Mouse (Mus musculus) adipocyte (in vitro differentiated cells): ENCODE data around the gene Szrd1.

Experiments
- DNase-seq: peaks from one replicate; pipeline ENCODE4 v3.0.0-alpha.2; 2016; ENCODE audit warnings: low spot score

The Szrd1 gene

DNA sequence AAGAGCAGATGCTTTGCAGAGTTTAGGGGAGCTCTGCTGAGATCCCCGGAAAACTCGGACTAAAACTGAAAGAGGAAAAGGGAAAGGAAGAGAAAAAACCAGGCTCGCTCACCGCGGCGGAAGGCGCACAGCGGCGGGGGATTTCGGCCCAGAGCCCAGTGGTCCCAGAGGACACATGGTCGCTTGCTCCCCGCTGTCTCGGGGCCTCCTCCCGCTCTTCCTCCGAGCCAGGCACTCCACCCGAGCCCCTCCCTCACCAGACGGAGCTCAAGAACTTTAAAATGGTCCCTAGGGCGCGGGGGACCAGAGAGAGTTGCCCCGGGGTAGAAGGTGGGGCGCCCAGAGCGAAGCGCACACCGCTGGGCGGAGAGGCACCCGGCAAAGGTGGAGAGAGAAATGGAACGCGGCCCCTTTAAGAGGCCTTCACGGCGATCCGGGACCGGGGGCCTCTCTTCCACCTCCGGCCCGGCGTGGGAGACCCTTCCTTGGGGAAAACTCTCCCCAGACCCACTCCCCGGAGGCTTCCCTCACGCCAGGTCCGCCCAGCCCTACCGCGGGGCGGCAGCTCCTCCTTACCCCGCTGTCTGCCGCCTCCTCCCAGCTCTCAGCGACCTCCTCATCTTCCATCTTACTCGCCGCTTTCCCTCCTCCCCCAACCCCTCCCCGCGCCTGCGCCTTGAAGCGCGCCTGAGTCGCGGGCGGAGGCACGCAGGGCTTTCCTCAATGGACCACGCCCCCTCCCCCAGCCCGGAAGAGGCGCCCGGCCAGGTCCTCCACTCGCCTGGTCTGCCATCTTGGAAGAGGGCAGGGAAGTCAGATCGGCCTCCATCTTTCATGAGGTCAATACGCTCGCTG, at the start of gene Szrd1:
Gene Szrd1, minus strand, starts transcription at position 660 of the 855 bp plus-strand sequence.
- DNase-seq = peak; percentile 98

DNA sequence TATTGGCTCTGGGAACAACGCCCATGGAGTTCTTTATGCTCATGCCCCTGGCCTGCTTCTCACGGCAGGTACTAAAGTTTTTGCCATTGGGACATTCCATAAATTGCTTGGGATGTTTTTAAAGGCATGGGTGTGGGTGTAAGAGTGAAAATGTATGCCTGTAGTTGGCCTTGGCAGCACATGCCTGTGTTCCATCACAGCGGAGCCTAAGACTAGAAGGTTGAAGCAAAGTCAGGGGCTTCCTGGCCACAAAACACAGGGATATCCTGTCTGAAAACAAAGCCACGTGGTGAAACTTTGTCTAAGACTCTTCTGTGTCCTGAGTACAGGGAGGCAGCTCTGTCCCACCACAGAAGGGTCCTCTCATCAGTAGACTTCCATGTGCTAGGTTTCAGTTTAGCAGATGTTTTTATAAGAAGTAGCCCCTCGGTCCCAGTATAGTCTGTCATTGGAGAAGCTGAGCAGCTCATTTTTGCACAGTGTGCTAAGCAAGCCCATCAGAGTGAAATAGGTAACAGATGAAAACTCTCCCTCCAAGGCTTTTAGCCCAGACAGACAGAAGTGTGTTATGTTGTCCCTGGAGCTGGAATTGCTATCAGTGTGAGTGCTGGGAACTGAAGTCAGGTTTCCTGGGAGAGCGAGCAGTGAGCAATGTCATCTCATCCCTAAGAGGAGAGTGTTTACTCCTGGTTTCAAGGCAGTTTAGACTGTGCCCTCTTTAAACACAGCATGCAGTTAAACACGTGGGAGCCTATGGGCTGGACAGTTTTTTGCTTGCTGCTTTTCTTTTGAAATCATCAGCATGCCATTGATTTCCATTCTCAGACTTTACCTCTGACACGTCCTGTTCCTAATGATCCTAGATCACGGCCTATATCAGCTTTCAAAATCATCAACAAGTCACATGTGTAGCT, 47.6 kb upstream of the Szrd1 start:
- DNase-seq = no peak

DNA sequence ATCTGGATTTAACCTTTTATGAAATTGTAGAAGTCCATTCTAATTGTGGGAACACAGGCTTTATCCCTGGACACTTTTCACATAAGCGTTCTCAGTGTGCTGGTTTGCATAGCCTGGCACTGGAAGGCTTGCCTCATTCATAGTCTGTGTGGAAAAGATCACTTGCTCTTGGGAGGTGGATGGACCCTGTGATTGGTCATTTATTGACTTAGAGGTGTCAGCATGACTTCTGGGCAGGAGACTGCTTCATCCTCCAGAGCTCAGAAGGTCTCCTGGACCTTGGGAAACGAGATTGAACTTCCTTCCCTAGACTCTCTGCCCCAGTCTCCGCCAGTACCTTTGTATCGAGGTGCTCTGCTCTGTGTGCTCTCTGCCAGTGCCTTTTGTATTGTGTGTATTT, 44.9 kb upstream of the Szrd1 start:
- no peak for DNase-seq

DNA sequence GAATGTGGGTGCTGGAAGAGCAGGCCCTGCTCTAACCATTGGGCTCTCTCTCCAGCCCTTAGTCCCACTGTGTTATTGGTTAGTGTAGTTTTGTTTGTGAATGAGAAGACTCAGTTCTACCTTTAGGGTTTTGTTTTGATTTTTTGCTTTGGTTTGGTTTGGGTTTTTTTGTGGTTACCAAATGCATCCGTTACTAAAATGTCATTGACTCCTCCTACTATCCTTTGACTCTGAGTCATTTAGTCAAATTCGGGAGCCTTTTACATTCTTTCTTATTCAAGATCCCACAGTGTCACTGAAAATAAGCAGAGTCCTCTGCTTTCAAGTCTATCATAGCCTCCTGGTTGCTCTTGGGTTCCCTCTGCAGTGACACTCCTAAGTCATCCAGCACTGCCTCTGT, 44.4 kb upstream of the Szrd1 start:
- no peak for DNase-seq

DNA sequence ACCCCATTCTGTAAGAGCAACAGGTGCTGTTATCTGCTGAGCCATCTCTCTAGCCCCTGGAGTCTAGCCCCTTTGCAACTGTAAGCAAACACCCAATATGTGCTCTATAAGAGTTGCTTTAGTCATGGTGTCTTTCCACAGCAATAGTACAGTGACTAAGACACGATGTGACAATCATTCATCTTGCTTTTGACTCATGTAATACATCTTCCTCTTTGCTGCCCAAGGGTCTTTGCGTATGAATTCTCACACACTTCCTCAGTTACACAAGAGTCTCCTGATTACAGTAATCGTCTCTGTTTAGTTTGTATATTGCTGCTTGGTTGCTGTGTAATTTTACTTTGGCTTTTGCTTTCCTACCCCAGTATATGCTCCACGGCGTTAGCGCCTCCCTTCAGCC, 42.4 kb upstream of the Szrd1 start:
- no peak for DNase-seq

DNA sequence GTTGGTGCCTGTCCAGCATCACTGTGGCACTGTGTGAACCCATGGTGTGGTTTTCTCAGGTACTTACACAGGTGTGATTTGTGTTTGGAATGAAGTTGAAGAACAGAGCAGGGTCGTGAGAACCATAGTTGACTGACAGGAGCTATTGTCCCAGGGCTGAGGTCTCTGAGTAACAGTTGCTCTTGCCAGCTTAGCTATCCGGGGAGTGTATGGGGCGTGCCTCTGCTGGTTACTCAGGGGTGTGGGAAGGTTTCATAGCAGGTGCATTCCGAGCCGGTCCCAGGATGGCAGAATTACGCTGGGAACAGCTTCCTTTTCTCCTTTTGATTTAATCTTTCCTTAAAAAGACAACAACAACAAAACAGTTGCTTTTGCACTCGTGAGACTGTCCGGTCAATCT, 41.3 kb upstream of the Szrd1 start:
- DNase-seq = no peak

DNA sequence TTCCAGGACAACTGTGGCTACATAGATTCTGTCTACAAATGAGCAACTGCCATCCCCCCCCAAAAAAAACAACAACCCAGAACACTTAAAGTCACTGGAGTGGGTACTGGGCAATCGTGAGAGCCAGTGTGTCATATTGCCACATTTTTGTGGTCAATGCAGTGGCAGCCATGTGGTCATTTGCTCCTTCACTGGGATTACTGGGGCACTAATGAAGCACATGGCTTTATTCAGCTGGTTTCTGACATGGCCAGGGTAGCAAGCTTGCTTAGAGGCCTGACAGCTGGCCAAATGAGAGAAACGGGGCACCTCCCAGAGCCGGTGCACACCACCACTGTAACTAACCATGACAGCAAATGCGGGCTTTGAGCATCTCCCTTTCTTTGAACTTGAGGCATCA, 38.9 kb upstream of the Szrd1 start:
- no peak for DNase-seq

DNA sequence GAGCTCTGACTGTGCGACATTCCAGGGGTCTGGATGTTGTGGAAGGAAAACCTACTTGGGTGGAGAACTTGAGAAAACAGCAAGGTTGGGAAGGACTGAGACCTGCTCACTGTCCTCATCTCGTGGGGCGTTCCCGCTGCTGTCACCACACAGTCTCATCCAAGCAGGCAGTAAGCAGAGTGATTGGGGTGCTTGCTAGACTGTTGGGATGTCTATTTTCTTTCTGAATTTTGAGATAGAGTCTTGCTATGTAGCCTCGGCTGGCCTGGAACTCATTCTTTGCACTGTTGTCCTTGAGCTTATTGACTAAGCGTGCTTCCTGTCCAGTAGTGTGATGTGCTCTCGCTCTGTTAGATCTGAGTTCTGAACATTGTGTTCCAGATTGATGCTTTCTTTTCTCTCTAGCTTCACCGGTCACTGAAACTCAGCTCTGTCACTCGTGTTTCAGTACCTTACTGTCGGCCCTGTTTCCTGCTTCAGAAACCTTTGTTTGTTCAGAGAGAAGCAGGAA, 36.8 kb upstream of the Szrd1 start:
- DNase-seq = no peak

DNA sequence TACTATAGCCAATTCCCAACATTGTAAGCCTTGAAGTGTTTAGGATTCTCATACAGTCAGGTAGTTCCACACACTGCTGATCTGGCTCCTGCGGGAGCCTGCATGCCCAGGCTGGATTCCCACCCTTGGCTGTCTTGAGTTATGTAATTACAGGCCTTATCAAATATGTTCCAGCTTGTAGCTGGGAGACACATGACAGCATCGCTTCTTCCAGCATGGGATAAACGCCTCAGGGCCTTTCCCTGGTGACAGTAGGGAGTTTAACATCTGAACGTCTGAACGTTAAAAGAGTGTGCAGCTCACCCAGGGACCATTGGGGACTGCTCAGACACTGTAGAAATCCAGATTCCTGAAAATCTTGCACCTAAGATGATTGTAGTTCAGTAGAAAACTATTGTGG, 36.2 kb upstream of the Szrd1 start:
- DNase-seq = no peak

DNA sequence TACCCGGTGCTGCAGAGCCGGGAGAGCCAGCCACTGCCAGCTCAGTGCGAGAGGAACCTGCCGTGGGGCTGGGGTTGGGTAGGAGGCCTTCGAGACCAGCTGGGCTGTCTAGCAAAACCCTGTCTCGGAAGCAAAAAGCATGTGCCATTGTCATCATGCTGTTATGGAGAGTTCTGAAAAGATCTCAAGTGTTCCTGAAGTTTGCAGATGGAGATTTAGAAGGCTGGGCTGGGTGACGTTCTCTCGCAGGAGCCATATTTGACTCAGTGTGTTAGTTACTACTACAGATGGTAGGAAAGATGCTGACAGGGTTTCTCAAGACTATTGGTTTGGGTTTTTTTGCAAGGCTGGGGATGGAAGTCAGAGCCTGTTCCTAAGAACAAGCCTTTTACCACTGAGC, 32.5 kb upstream of the Szrd1 start:
- DNase-seq = no peak

DNA sequence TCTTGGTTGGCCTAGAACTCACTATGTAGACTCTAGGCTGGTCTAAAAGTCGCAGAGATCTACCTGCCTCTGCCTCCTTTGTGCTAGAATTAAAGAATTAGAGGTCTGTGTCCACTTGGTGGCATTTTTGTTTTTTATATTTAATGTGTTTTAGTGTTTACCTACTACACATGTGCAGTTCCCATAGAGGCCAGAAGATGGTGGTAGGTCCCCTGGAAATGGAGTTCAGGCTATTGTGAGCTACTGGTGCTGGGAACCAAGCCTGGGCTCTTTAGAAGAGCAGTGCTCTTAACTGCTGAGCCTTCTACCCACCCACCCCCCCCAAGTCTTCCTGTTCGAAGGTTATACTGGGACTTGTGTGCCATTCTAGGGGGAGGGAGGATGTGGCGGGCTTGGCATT, 27.6 kb upstream of the Szrd1 start:
- no peak for DNase-seq

DNA sequence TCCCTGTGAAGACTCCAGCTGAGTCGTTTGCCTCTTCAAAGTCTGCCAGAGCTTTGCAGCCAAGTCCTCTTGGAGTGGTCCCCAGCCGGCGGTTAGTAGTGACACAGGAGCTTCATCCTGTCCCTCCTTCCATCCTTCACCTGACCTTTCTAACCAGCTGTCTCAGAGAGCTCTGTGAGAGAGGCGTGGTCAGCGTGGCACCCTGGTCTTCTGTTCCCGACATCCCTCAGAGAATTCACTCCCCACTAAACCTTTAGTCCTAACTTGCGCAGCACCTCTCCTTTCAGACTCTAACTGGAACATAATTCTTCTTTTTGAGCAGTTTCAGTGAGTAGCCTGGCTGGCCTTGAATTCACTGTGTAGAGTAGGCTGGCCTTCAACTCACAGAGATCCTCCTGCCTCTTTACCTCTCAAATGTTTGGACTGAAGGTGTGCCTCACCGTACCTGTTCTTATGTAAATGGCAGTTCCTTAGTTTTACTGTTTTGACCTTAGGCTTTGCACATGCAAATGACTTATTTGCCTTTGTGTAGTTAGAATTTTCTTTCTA, 26.2 kb upstream of the Szrd1 start:
- no peak for DNase-seq

DNA sequence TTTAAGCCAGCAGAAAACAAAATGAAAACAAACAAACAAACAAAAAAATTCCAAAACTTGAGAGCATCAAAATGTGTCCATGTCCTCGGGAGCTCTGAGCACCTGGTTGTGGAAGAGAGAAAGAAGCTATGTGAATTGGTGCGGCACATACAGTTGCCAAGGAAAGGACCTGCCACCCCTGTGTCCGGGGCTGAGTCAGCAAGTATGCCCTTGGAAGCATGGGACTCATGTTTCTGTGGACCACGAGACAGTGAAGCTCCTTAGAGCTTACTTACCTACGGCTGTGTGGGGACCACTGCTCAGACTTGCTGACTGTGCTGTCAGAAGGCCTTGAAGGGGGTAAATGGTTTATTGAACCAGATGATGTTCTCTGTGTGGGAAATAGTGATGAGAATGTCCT, 24.2 kb upstream of the Szrd1 start:
- no peak for DNase-seq

DNA sequence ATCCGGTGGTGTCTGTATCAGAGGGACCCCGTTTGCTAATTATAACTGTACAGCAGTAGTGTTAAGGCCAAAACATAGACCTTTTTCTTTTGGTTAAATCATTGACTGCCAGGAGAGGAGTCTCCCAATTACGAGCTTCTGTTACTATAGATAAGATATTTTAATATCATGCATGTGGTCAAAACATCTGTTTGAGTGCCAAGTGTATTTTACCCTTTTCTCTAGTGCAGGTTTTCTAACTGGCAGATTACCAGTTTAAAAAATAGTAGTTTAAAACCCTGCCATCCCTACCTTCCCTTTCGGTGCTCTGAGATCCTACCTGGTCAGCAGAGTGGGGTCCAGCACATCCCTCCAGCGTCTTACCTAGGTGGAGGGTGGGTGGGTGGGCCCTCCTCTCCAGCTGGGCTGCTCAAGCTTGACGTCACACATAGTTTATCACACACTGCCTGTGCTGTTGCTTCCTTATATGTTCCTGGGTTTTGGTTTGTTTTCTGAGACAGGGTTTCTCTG, 22.2 kb upstream of the Szrd1 start:
- no peak for DNase-seq

DNA sequence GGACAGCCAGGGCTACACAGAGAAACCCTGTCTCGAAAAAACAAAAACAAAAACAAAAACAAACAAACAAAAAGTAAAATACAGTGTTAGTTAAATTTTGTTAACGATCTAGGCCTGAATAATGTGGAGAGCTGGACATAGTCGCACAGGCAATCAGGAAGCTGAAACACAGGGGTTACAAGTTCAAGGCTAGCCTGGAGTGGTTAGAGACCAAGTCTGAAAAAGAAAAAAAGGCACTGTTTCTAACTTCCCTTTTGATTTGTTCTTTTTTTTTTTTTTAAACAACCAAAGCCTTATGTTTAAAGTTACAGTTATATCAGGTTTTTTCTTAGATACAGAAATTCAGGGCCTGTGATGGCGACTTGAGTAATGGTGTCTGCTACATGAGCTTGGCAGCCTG, 20.6 kb upstream of the Szrd1 start:
- DNase-seq = no peak

DNA sequence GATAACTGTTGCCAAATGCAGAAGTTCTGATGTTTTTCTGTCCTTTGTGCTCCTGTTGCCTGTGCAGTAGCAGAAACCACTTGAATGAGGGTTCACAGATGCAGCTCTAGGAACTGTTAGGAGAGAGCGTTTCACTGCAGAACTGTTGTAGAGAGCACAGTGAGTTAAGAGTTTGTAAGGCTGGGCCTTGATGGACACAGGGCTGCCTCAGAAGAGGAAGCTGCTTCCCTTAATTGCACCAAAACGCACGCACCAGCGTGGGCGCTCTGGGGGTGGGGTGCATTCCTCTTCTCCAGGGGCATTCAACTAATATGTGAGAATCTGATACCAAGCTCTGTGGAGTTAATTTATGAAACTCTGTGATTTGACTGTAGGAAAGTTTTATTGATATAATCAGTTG, 20.1 kb upstream of the Szrd1 start:
- no peak for DNase-seq

DNA sequence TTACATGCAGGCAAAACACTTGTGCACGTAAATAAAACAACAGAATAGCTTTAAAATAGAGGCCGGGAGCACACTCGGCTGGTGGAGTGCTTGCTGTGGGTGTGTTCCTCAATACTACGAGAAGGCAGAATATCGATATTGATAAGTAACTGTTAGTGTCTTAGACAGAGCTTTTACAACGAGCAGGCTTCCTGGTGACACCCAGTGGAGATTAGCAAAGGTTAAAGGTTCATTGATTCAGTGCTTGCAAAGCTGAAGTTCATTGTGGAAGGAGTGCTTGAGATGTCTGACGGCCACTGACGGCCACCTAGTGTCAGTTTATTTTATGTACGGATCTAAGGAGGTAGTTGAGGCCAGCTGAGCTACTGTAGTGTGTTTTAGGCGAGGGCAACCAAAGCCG, 19.5 kb upstream of the Szrd1 start:
- DNase-seq = no peak

DNA sequence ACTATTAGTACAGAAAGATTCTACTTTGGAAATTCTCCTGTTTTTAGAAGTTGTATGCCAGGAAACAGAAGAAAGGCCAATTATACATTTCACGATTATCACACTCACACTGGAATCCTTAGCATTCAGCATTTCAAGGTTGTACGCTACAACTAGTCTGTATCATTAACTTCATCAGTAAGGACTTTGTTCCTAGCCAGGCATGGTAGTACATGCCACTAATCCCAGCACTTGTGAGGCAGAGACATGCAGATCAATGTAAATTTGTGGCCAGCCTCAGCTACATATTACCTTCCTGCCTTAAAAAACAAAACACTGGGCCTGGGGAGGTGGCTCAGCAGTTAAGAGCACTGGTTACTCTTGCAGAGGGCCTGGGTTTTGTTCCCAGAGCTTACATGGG, 19.0 kb upstream of the Szrd1 start:
- no peak for DNase-seq

DNA sequence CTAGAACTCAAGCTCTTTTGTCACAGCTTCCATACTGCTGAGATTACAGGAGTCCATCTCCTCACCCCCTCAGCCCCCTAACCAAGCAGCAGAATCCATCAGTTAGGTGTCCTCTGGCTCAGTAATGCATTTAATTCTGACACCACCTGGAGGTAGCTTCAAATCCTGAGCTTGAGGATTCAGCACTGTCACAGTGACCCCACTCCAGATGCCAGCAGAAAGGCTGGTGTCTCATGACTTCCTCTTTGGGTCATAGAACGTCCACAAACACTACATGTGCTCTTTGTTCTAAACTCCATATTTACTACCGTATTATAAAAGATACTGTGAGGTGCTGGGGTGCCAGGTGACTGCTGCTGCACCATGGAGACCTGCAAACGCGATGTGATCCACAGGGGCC, 17.9 kb upstream of the Szrd1 start:
- no peak for DNase-seq

DNA sequence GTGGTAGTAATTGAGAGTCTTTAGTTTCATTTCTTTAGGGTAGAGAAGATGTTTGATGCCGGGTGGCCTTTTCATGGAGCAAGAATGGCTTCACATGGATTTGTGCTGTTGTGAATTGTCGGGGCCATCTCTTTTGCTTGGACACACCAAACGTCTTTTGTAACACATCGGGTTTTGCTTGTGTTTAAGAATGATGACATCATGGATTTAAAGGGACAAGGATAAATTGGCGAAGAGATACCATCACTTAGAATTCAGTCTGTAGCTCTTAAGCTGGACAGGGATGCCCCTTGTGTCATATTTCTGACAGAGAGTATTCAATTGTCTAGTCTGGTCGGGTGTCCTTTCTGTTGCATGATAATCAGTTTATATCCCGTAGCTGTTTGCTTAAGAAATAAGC, 9.5 kb upstream of the Szrd1 start:
- peak; percentile 41 for DNase-seq

DNA sequence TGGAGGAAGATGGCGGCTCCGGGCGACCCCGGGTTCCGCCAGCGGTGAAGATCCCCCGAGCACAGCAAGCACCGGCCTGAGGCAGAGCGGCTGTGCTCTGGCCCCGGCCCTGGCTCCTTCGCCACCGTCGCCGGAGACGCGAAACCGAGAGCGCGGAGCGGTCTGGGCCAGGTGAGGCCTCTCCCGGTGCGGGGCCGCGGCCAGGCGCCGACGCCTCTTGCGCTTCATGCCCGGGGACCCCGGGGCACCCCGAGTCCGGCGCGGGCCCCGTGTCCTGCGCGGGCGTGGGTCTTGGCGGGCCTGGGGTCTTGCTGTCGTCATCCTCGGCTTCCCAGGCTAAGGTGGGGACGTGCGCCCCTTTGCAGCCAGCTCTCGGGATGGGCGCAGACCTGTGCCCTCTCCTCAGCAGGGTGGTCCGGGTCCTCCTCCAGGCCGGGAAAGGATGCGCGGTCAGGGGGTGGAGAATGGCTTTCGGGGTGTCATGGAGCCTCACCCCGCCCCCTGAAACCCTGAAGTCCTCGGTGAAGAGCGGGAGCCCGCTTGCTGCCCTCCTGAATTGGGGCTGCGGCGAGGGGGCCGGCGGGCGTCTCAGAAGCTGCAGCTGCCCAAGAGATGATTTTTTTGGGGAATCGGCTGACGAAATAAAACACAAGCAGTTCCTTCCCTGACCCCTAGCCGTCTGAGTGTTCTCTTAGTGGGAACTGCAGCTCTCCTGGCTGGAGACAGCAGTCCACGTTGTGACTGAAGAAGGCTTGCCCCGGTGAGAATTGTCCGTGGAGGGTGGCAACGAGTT, 8.6 kb upstream of the Szrd1 start:
- peak; percentile 59 for DNase-seq
